Mouse (Mus musculus): ENCODE results near the gene Eif2ak4. TPM values are rescaled to one million over a fixed set of nuclear protein-coding genes. Genes with fewer than 3 reads are reported as not detected.

The Eif2ak4 gene
- polyA plus RNA-seq, 1 experiment from 2014 or later, result 10.4 TPM

- ATAC-seq (ENCODE audit: low read depth), result no peak
- H3K27ac ChIP-seq (ENCODE audit: low read depth, low read length), result no peak overlapping the region
- H3K4me2 ChIP-seq (ENCODE audit: low read depth, low read length), result no peak overlapping the region
- H3K36me3 ChIP-seq (ENCODE audit: control insufficient read depth, insufficient read depth, low read length), result no peaks in the 10 kb centered on the region
- H3K9ac ChIP-seq (replicated peaks; ENCODE audit: low read depth, low read length), result no peak overlapping the region
- no peaks in the 10 kb centered on the region for H3K9me3 ChIP-seq (ENCODE audit: control insufficient read depth, low read length)
- WGBS, result 88% methylated on average over 7 of the region's 7 CpGs
- H3K4me1 ChIP-seq (ENCODE audit: control insufficient read depth, insufficient read depth, low read length), result peaks cover 8% of the 10 kb centered on the region; the same call in 1 of the 2 replicates
- H3K27me3 ChIP-seq (ENCODE audit: control insufficient read depth, insufficient read depth, low read length), result no peaks in the 10 kb centered on the region
- no peak overlapping the region for H3K4me3 ChIP-seq (ENCODE audit: low read depth, low read length)
Measured at GRCm38 (mm10) chr2:118507126-118507525, 118.7 kb downstream of the Eif2ak4 start.

GRCm38 (mm10) chr2:118509688-118510446 is 121.4 kb downstream of the Eif2ak4 start:
- Histone ChIP-seq H3K4me2 (ENCODE audit: low read depth, low read length) (no peak overlapping the region), H3K9me3 (ENCODE audit: control insufficient read depth, low read length) (no peaks in the 10 kb centered on the region), H3K9ac (replicated peaks; ENCODE audit: low read depth, low read length) (no peak overlapping the region), H3K4me1 (ENCODE audit: control insufficient read depth, insufficient read depth, low read length) (peaks cover 8% of the 10 kb centered on the region; the same call in 1 of the 2 replicates), H3K36me3 (ENCODE audit: control insufficient read depth, insufficient read depth, low read length) (no peaks in the 10 kb centered on the region), H3K4me3 (ENCODE audit: low read depth, low read length) (no peak overlapping the region), H3K27me3 (ENCODE audit: control insufficient read depth, insufficient read depth, low read length) (no peaks in the 10 kb centered on the region), H3K27ac (ENCODE audit: low read depth, low read length) (peak overlapping the region; percentile 34; the same call in 1 of the 2 replicates)
- 38% methylated on average over 8 of the region's 8 CpGs for WGBS
- ATAC-seq (ENCODE audit: low read depth), result no peak; the same call in 1 of the 2 replicates

GRCm38 (mm10) chr2:118510447-118511310 is 122.3 kb downstream of the Eif2ak4 start:
- H3K9ac ChIP-seq (replicated peaks; ENCODE audit: low read depth, low read length), result no peak overlapping the region

GRCm38 (mm10) chr2:118511779-118512417 is 123.5 kb downstream of the Eif2ak4 start:
- ATAC-seq (ENCODE audit: low read depth), result no peak
- no peaks in the 10 kb centered on the region for H3K9me3 ChIP-seq (ENCODE audit: control insufficient read depth, low read length)
- no peak overlapping the region for H3K9ac ChIP-seq (replicated peaks; ENCODE audit: low read depth, low read length)
- H3K4me2 ChIP-seq (ENCODE audit: low read depth, low read length), result no peak overlapping the region
- H3K4me3 ChIP-seq (ENCODE audit: low read depth, low read length), result no peak overlapping the region
- 63% methylated on average over 11 of the region's 11 CpGs for WGBS
- peaks cover 8% of the 10 kb centered on the region; the same call in 1 of the 2 replicates for H3K4me1 ChIP-seq (ENCODE audit: control insufficient read depth, insufficient read depth, low read length)
- H3K27me3 ChIP-seq (ENCODE audit: control insufficient read depth, insufficient read depth, low read length), result no peaks in the 10 kb centered on the region
- no peak overlapping the region for H3K27ac ChIP-seq (ENCODE audit: low read depth, low read length)
- no peaks in the 10 kb centered on the region for H3K36me3 ChIP-seq (ENCODE audit: control insufficient read depth, insufficient read depth, low read length)

More at GRCm38 (mm10) chr2:118510447-118511310, 122.3 kb downstream of the Eif2ak4 start:
- H3K27ac ChIP-seq (ENCODE audit: low read depth, low read length), result peak overlapping the region; percentile 34; the same call in 1 of the 2 replicates
- WGBS, result 29% methylated on average over 29 of the region's 29 CpGs
- H3K4me2 ChIP-seq (ENCODE audit: low read depth, low read length), result no peak overlapping the region
- H3K4me1 ChIP-seq (ENCODE audit: control insufficient read depth, insufficient read depth, low read length), result peaks cover 8% of the 10 kb centered on the region; the same call in 1 of the 2 replicates
- peak; percentile 95 for ATAC-seq (ENCODE audit: low read depth)
- H3K36me3 ChIP-seq (ENCODE audit: control insufficient read depth, insufficient read depth, low read length), result no peaks in the 10 kb centered on the region
- H3K4me3 ChIP-seq (ENCODE audit: low read depth, low read length), result no peak overlapping the region
- H3K27me3 ChIP-seq (ENCODE audit: control insufficient read depth, insufficient read depth, low read length), result no peaks in the 10 kb centered on the region
- H3K9me3 ChIP-seq (ENCODE audit: control insufficient read depth, low read length), result no peaks in the 10 kb centered on the region

GRCm38 (mm10) chr2:118512418-118513377 is 124.3 kb downstream of the Eif2ak4 start:
- H3K36me3 ChIP-seq (ENCODE audit: control insufficient read depth, insufficient read depth, low read length), result no peaks in the 10 kb centered on the region
- WGBS, result 78% methylated on average over 16 of the region's 16 CpGs
- H3K27ac ChIP-seq (ENCODE audit: low read depth, low read length), result no peak overlapping the region
- H3K27me3 ChIP-seq (ENCODE audit: control insufficient read depth, insufficient read depth, low read length), result no peaks in the 10 kb centered on the region
- ATAC-seq (ENCODE audit: low read depth), result no peak
- H3K9me3 ChIP-seq (ENCODE audit: control insufficient read depth, low read length), result no peaks in the 10 kb centered on the region
- peaks cover 8% of the 10 kb centered on the region; the same call in 1 of the 2 replicates for H3K4me1 ChIP-seq (ENCODE audit: control insufficient read depth, insufficient read depth, low read length)
- H3K9ac ChIP-seq (replicated peaks; ENCODE audit: low read depth, low read length), result no peak overlapping the region
- no peak overlapping the region for H3K4me2 ChIP-seq (ENCODE audit: low read depth, low read length)
- H3K4me3 ChIP-seq (ENCODE audit: low read depth, low read length), result no peak overlapping the region

GRCm38 (mm10) chr2:118520042-118520933 is 131.9 kb downstream of the Eif2ak4 start:
- Histone ChIP-seq H3K9me3 (ENCODE audit: control insufficient read depth, low read length) (no peaks in the 10 kb centered on the region), H3K27ac (ENCODE audit: low read depth, low read length) (peak overlapping the region; percentile 44; the same call in 1 of the 2 replicates), H3K4me2 (ENCODE audit: low read depth, low read length) (no peak overlapping the region), H3K36me3 (ENCODE audit: control insufficient read depth, insufficient read depth, low read length) (no peaks in the 10 kb centered on the region), H3K4me1 (ENCODE audit: control insufficient read depth, insufficient read depth, low read length) (peaks cover 6% of the 10 kb centered on the region; the same call in 1 of the 2 replicates), H3K9ac (replicated peaks; ENCODE audit: low read depth, low read length) (no peak overlapping the region), H3K4me3 (ENCODE audit: low read depth, low read length) (no peak overlapping the region), H3K27me3 (ENCODE audit: control insufficient read depth, insufficient read depth, low read length) (no peaks in the 10 kb centered on the region)
- ATAC-seq (ENCODE audit: low read depth), result peak; percentile 96
- WGBS, result 40% methylated on average over 9 of the region's 9 CpGs

- Histone ChIP-seq H3K27ac (ENCODE audit: low read depth, low read length) (no peak overlapping the region), H3K36me3 (ENCODE audit: control insufficient read depth, insufficient read depth, low read length) (no peaks in the 10 kb centered on the region), H3K4me3 (ENCODE audit: low read depth, low read length) (no peak overlapping the region), H3K27me3 (ENCODE audit: control insufficient read depth, insufficient read depth, low read length) (no peaks in the 10 kb centered on the region), H3K9me3 (ENCODE audit: control insufficient read depth, low read length) (no peaks in the 10 kb centered on the region), H3K4me1 (ENCODE audit: control insufficient read depth, insufficient read depth, low read length) (peaks cover 6% of the 10 kb centered on the region; the same call in 1 of the 2 replicates), H3K9ac (replicated peaks; ENCODE audit: low read depth, low read length) (no peak overlapping the region), H3K4me2 (ENCODE audit: low read depth, low read length) (no peak overlapping the region)
- 27% methylated on average over 2 of the region's 2 CpGs for WGBS
- no peak for ATAC-seq (ENCODE audit: low read depth)
Measured at GRCm38 (mm10) chr2:118522265-118522664, 133.8 kb downstream of the Eif2ak4 start.
